Comparison of ENCODE assay signal across 8 mouse cellular contexts in genomic region chr3:51881981-51882380, GRCm38 (mm10).
A peak's percentile ranks its signal among the peaks of the same experiment; 100 is the strongest.
DNase-seq lines count a peak whose midpoint lies in the region; ATAC-seq and TF ChIP-seq lines count a peak whose summit lies in the region.

No protein-coding gene starts in this region.

- H3K4me3 ChIP-seq in hindbrain, embryonic 13.5 days = no peak overlapping the region
- no peak overlapping the region for H3K4me3 ChIP-seq in hindbrain, embryonic 10.5 days
- no peak overlapping the region for H3K4me3 ChIP-seq in limb, embryonic 14.5 days (replicated peaks; ENCODE audit: low read length)
- H3K4me3 ChIP-seq in left cerebral cortex, adult 2 months = no peak overlapping the region

- H3K9ac ChIP-seq in hindbrain, embryonic 13.5 days = no peak overlapping the region
- no peak overlapping the region for H3K9ac ChIP-seq in limb, embryonic 14.5 days (ENCODE audit: low read depth, low read length, severe bottlenecking)

- no peak for TF ChIP-seq POLR2A in limb, embryonic 14.5 days (IDR thresholded peaks at IDR 0.05; ENCODE audit: borderline replicate concordance, extremely low read depth, insufficient read depth, insufficient read length)

- H3K27me3 ChIP-seq in hindbrain, embryonic 13.5 days = no peaks in the 10 kb centered on the region
- no peaks in the 10 kb centered on the region for H3K27me3 ChIP-seq in hindbrain, embryonic 10.5 days (ENCODE audit: insufficient read depth, poor library complexity, severe bottlenecking)
- H3K27me3 ChIP-seq in limb, embryonic 14.5 days (ENCODE audit: control insufficient read depth, insufficient read depth, low read length) = no peaks in the 10 kb centered on the region
- no peaks in the 10 kb centered on the region for H3K27me3 ChIP-seq in splenic B cell, adult 2 months (ENCODE audit: control insufficient read depth, insufficient read depth, low read length, poor library complexity, severe bottlenecking)

- no peaks in the 10 kb centered on the region for H3K9me3 ChIP-seq in hindbrain, embryonic 13.5 days
- no peaks in the 10 kb centered on the region for H3K9me3 ChIP-seq in hindbrain, embryonic 10.5 days
- H3K9me3 ChIP-seq in limb, embryonic 14.5 days (ENCODE audit: control insufficient read depth, low read length) = no peaks in the 10 kb centered on the region

- no peak for TF ChIP-seq CTCF in left cerebral cortex, adult 2 months (IDR thresholded peaks at IDR 0.05)

- H3K27ac ChIP-seq in hindbrain, embryonic 13.5 days = peak overlapping the region; percentile 55; the same call in 1 of the 2 replicates
- no peak overlapping the region for H3K27ac ChIP-seq in hindbrain, embryonic 10.5 days
- no peak overlapping the region for H3K27ac ChIP-seq in limb, embryonic 14.5 days (replicated peaks; ENCODE audit: low read depth, low read length)
- H3K27ac ChIP-seq in left cerebral cortex, adult 2 months = no peak overlapping the region

- intact Hi-C loops in left cerebral cortex, adult 2 months (cut with DNase I) = loop anchor here (10.0 kb wide), 1 partner anchor 177 kb away; no protein-coding TSS in a partner anchor

- no peak for DNase-seq in hindbrain, embryonic 10.5 days (ENCODE audit: low spot score)
- DNase-seq in heart, adult 8-10 months (ENCODE audit: low spot score) = peak; percentile 57
- peak; percentile 55 for DNase-seq in limb, embryonic 14.5 days (ENCODE audit: low spot score)
- DNase-seq in splenic B cell, adult 2 months (ENCODE audit: low read depth, low spot score) = peak; percentile 39
- DNase-seq in cerebellum, postnatal 10 days = no peak
- DNase-seq in left cerebral cortex, adult 2 months (ENCODE audit: extremely low spot score in 1 of 2, low spot score in 2 of 2) = no peak
- DNase-seq in urinary bladder, adult 2 months (ENCODE audit: low spot score) = no peak

- 75% methylated on average over 10 of the region's 10 CpGs for WGBS in hindbrain, embryonic 13.5 days
- WGBS in hindbrain, embryonic 10.5 days = 70% methylated on average over 10 of the region's 10 CpGs
- 36% methylated on average over 10 of the region's 10 CpGs for WGBS in limb, embryonic 14.5 days

- no peak overlapping the region for H3K4me2 ChIP-seq in hindbrain, embryonic 13.5 days
- no peak overlapping the region for H3K4me2 ChIP-seq in limb, embryonic 14.5 days (replicated peaks; ENCODE audit: low read depth, low read length, severe bottlenecking)

- H3K4me1 ChIP-seq in hindbrain, embryonic 13.5 days (replicated peaks) = peaks cover 34% of the 10 kb centered on the region
- peaks cover 44% of the 10 kb centered on the region for H3K4me1 ChIP-seq in hindbrain, embryonic 10.5 days (replicated peaks)
- H3K4me1 ChIP-seq in limb, embryonic 14.5 days (ENCODE audit: control insufficient read depth, insufficient read depth, low read length) = peaks cover 9% of the 10 kb centered on the region

- no peaks in the 10 kb centered on the region for H3K36me3 ChIP-seq in hindbrain, embryonic 13.5 days
- H3K36me3 ChIP-seq in hindbrain, embryonic 10.5 days = no peaks in the 10 kb centered on the region
- H3K36me3 ChIP-seq in limb, embryonic 14.5 days (ENCODE audit: control insufficient read depth, insufficient read depth, low read length) = no peaks in the 10 kb centered on the region
- H3K36me3 ChIP-seq in splenic B cell, adult 2 months (ENCODE audit: control insufficient read depth, insufficient read depth, low read length, poor library complexity, severe bottlenecking) = no peaks in the 10 kb centered on the region

- ATAC-seq in hindbrain, embryonic 13.5 days (ENCODE audit: low FRiP score) = no peak
- peak; percentile 57; the same call in 1 of the 2 replicates for ATAC-seq in limb, embryonic 14.5 days (ENCODE audit: low FRiP score, low read depth)

Comparison
In these comparisons a context has a peak if more than half of its experiments do, and no peak if none do; other contexts are left out.
1. DNase-seq: peak in heart, adult 8-10 months (single experiment), limb, embryonic 14.5 days (single experiment) and splenic B cell, adult 2 months (single experiment); none in hindbrain, embryonic 10.5 days (single experiment), cerebellum, postnatal 10 days (0 of 2), left cerebral cortex, adult 2 months (0 of 2) and urinary bladder, adult 2 months (single experiment).